Mouse (Mus musculus) gastrocnemius, postnatal 25 days (tissue): Measurements from ENCODE around the gene Tmem239. TPM values are rescaled to one million over a fixed set of nuclear protein-coding genes. Genes with fewer than 3 reads are reported as not detected.
A peak's percentile ranks its signal among the peaks of the same experiment; 100 is the strongest.
"Not testable (repeated sequence)": the region's sequence is repeated elsewhere in the genome, so short reads cannot be mapped to it uniquely, and the experiment has no call there.

ENCODE experiments used
- DNase-seq: peaks from one replicate; pipeline ENCODE4 v3.0.0; 2022
- long read RNA-seq, 2 experiments: library from polyadenylated mRNA; stranded (forward); transcript quantifications; one replicate each; pipeline ENCODE4 v2.0.0; 2021
- total RNA-seq, 2 experiments: library from RNA; stranded (reverse); gene quantifications; 1 replicate in 1 of 2; 2 replicates in 1 of 2; pipeline ENCODE4 v1.2.3; 2021

Tmem239 gene
- not detected for total RNA-seq
- long read RNA-seq, experiment 1 = 0 reads
- long read RNA-seq, experiment 2 = 0 reads

GRCm38 (mm10) chr2:130406178-130406577, at the start of gene Tmem239:
Tmem239 (plus strand) TSS chr2:130406478.
- no peak for DNase-seq

- DNase-seq = no peak
Measured at GRCm38 (mm10) chr2:130357551-130357950, 48.7 kb upstream of the Tmem239 start.

- DNase-seq = no peak
Measured at GRCm38 (mm10) chr2:130358852-130359251, 47.4 kb upstream of the Tmem239 start.

GRCm38 (mm10) chr2:130362511-130363026, 43.7 kb upstream of the Tmem239 start:
- no peak for DNase-seq

GRCm38 (mm10) chr2:130365211-130366094, 40.8 kb upstream of the Tmem239 start:
- DNase-seq = no peak

- DNase-seq = no peak
Measured at GRCm38 (mm10) chr2:130367386-130367785, 38.9 kb upstream of the Tmem239 start.

- DNase-seq = not testable (repeated sequence)
Measured at GRCm38 (mm10) chr2:130373026-130373425, 33.3 kb upstream of the Tmem239 start.

GRCm38 (mm10) chr2:130374951-130375350, 31.3 kb upstream of the Tmem239 start:
- DNase-seq = no peak

GRCm38 (mm10) chr2:130383205-130383604, 23.1 kb upstream of the Tmem239 start:
- DNase-seq = no peak

GRCm38 (mm10) chr2:130383895-130384294, 22.4 kb upstream of the Tmem239 start:
- DNase-seq = no peak

- DNase-seq = no peak
Measured at GRCm38 (mm10) chr2:130386212-130386611, 20.1 kb upstream of the Tmem239 start.

GRCm38 (mm10) chr2:130388796-130389195, 17.5 kb upstream of the Tmem239 start:
- no peak for DNase-seq

GRCm38 (mm10) chr2:130390993-130391625, 15.2 kb upstream of the Tmem239 start:
- DNase-seq = no peak

GRCm38 (mm10) chr2:130392836-130393235, 13.4 kb upstream of the Tmem239 start:
- no peak for DNase-seq

GRCm38 (mm10) chr2:130395696-130396095, 10.6 kb upstream of the Tmem239 start:
- DNase-seq = no peak

GRCm38 (mm10) chr2:130397186-130397985, 8.9 kb upstream of the Tmem239 start, which contains the start of gene Cpxm1:
Cpxm1 (minus strand) TSS chr2:130397574.
- peak; percentile 31 for DNase-seq

- DNase-seq = no peak
Measured at GRCm38 (mm10) chr2:130398091-130398490, 8.2 kb upstream of the Tmem239 start.

- no peak for DNase-seq
Measured at GRCm38 (mm10) chr2:130400046-130400445, 6.2 kb upstream of the Tmem239 start.

- DNase-seq = no peak
Measured at GRCm38 (mm10) chr2:130401891-130402290, 4.4 kb upstream of the Tmem239 start.

GRCm38 (mm10) chr2:130404939-130405338, 1.3 kb upstream of the Tmem239 start, which contains the start of the genes Gm28372 and 1700020A23Rik:
Gm28372 (plus strand) TSS chr2:130405239.
1700020A23Rik (plus strand) TSS chr2:130405259.
- no peak for DNase-seq

- no peak for DNase-seq
Measured at GRCm38 (mm10) chr2:130408194-130408593, 1.9 kb downstream of the Tmem239 start.
